Mouse (Mus musculus) kidney, postnatal 0 days (tissue): Measurements from ENCODE around the gene Cd96. TPM values are rescaled to one million over a fixed set of nuclear protein-coding genes. Genes with fewer than 3 reads are reported as not detected.

Experiments
- ATAC-seq: fragments of 200-750 bp; cut with Nextera tagmentation; replicated peaks from 2 replicates; pipeline ENCODE4 v1.8.0; 2017; ENCODE audit warnings: low read depth, moderate number of reproducible peaks, moderate TSS enrichment, moderate library complexity; ENCODE audit not compliant: low FRiP score
- DNase-seq: peaks from one replicate; pipeline ENCODE4 v3.0.0-alpha.2; 2016; ENCODE audit warnings: low spot score
- H3K27ac ChIP-seq: fragments of 300-500 bp; sonication (generic); 2 replicates; pipeline ENCODE4 v1.5.1; 2014; ENCODE audit warnings: mild to moderate bottlenecking
- H3K27me3 ChIP-seq: fragments of 300-500 bp; sonication (generic); 2 replicates; pipeline ENCODE4 v1.6.1; 2014; ENCODE audit warnings: low read length, mixed read lengths; ENCODE audit not compliant: insufficient read depth
- H3K36me3 ChIP-seq: fragments of 300-500 bp; sonication (generic); 2 replicates; pipeline ENCODE4 v1.6.1; 2014; ENCODE audit warnings: low read length, mixed read lengths; ENCODE audit not compliant: insufficient read depth
- H3K4me1 ChIP-seq: fragments of 300-500 bp; sonication (generic); replicated peaks from 2 replicates; pipeline ENCODE4 v1.6.1; 2014; ENCODE audit warnings: antibody characterized with exemption, low read length, mixed read lengths; ENCODE audit not compliant: insufficient read depth
- H3K4me2 ChIP-seq: fragments of 300-500 bp; sonication (generic); 2 replicates; pipeline ENCODE4 v1.6.1; 2014; ENCODE audit warnings: mild to moderate bottlenecking, low read length, moderate library complexity, mixed read lengths
- H3K4me3 ChIP-seq: fragments of 300-500 bp; sonication (generic); replicated peaks from 2 replicates; pipeline ENCODE4 v1.5.1; 2014; ENCODE audit warnings: low read depth, low read length
- H3K9ac ChIP-seq: fragments of 300-500 bp; sonication (generic); 2 replicates; pipeline ENCODE4 v1.6.1; 2014; ENCODE audit warnings: low read depth, low read length
- H3K9me3 ChIP-seq: fragments of 300-500 bp; sonication (generic); replicated peaks from 2 replicates; pipeline ENCODE4 v1.6.1; 2016; ENCODE audit warnings: low read length, inconsistent platforms, mixed read lengths
- CTCF ChIP-seq: IDR thresholded peaks from 2 replicates; pipeline ENCODE4 v1.5.1; 2016; ENCODE audit warnings: antibody characterized with exemption, low read depth, mild to moderate bottlenecking, moderate library complexity
- WGBS: fragments of 180-500 bp; shearing (Covaris S2); extraction: QIAGEN DNeasy Blood & Tissue Kit; methylation state at CpG from one replicate; pipeline ENCODE4 v1.1.7; 2014; 5-methylcytosine and 5-hydroxymethylcytosine counted together
- polyA plus RNA-seq: library from polyadenylated mRNA; unstranded; fragments of >200 nt; fragmentation: Nextera tagmentation; extraction: Ambion mirVana; gene quantifications from 2 replicates; pipeline ENCODE4 v1.2.1, GENCODE M21; 2015

The Cd96 gene
- polyA plus RNA-seq, 1 experiment from 2014 or later = not detected

DNA sequence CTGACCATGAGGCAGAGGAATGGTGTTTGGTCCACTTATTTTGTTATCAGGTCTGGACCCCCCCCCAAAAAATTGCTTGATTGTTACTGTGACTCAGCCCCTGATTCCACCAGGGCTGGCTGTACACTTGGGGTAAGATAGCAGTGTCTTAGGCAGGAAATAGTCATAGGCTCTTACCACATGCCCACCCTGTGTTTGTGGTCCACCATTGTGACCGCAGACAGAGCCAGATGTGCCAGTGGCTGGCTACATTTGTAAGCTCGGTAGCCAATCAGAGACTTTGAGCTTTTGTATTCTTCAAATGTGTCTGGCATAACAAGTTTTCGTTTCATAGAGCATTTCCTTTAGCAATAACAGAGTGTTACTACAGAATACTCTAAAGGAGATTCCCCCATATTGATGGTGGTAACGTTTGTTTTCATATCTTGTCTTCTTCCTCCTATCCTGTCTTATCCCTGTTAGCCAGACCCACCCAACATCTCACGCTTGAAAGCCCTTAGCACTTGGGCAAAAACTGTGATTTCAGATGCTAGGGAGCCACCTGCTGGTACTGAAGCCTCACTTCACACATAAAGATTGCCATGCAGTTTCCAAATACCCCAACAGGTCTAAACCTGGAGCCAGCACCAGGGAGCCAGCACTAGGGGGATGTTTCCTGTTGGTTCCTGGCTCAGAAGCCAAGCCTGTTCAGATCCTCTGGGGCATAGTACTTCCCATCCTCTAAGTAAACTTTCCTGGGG is 97.7 kb downstream of the Cd96 start:
- DNase-seq = peak; percentile 90
- Histone ChIP-seq H3K36me3 (no peaks in the 10 kb centered on the region), H3K4me1 (no peaks in the 10 kb centered on the region), H3K9ac (no peak overlapping the region), H3K4me2 (no peak overlapping the region), H3K27me3 (no peaks in the 10 kb centered on the region), H3K4me3 (no peak overlapping the region), H3K27ac (peak overlapping the region; percentile 27; the same call in 1 of the 2 replicates), H3K9me3 (no peaks in the 10 kb centered on the region)
- TF ChIP-seq CTCF = peak; percentile 91
- peak; percentile 80 for ATAC-seq
- WGBS = 47% methylated on average over 5 of the region's 5 CpGs

DNA sequence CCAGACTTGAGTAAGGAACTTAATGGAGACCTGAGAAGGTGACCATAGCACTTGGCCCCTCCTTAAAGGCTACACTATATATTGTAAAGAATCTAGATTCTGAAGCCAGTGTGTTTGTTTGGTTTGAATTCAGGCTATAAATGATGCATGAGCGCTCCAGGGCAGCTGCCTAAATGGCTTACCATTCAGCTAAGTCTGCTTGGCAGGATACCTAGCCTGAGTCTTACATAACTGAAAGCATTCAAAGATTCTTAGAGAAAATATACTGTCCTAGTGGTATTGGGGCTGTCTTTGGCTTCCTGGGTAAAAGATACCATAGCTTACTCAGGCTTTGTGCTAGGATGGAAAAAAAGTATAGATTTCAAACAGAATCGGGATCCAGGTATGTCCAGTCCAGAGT is 98.7 kb downstream of the Cd96 start:
- Histone ChIP-seq H3K27me3 (no peaks in the 10 kb centered on the region), H3K4me2 (no peak overlapping the region), H3K4me1 (no peaks in the 10 kb centered on the region), H3K36me3 (no peaks in the 10 kb centered on the region), H3K9ac (no peak overlapping the region), H3K27ac (no peak overlapping the region), H3K4me3 (no peak overlapping the region), H3K9me3 (no peaks in the 10 kb centered on the region)
- WGBS = 65% methylated on average over 2 of the region's 2 CpGs
- no peak for DNase-seq
- no peak for ATAC-seq
- TF ChIP-seq CTCF = no peak

DNA sequence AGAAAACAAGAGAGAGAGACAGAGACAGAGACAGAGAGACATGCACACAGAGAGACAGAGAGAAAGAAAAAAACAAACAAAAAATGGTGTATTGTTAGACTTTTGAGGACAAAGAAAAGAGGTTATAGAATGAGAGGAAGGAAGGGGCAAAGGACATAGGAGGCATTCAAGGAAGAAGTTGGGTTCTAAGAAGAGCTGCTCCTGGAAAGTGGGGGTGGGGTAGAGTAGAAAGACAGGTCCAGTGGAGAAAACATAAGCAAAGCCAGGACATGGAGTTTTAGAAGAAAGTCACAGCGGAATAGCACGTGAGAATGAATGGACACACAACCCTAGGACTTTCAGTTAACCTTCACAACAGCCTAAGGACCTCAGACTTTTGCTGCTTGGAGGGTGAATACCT is 99.7 kb downstream of the Cd96 start:
- Histone ChIP-seq H3K4me1 (no peaks in the 10 kb centered on the region), H3K4me2 (no peak overlapping the region), H3K36me3 (no peaks in the 10 kb centered on the region), H3K9me3 (no peaks in the 10 kb centered on the region), H3K9ac (no peak overlapping the region), H3K27ac (no peak overlapping the region), H3K27me3 (no peaks in the 10 kb centered on the region), H3K4me3 (no peak overlapping the region)
- no peak for TF ChIP-seq CTCF
- DNase-seq (no peak), ATAC-seq (no peak)
- WGBS = 60% methylated on average over 2 of the region's 2 CpGs

DNA sequence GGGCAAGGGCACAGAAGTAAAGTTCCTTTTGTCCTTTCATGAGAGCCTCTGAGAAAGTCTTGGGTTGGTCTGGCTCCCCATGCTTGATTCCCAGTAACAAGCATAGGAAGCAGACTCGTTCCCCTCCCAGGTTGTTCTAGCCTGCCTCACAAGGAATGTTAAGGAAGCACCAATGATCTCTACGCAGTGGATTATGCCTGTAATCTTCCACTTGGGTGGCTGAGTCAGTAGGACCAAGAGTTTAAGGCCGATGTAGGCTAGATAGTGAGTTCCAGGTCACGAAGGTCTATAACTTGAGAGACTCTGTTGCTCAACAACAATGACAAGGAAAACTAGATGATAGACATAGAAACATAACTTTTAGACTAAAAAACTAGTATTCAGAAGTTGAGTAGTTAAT is 100.3 kb downstream of the Cd96 start:
- no peak overlapping the region for H3K4me3 ChIP-seq
- no peaks in the 10 kb centered on the region for H3K4me1 ChIP-seq
- ATAC-seq = no peak
- H3K9me3 ChIP-seq = no peaks in the 10 kb centered on the region
- no peak overlapping the region for H3K27ac ChIP-seq
- H3K4me2 ChIP-seq = no peak overlapping the region
- no peaks in the 10 kb centered on the region for H3K36me3 ChIP-seq
- H3K27me3 ChIP-seq = no peaks in the 10 kb centered on the region
- 83% methylated on average over 4 of the region's 4 CpGs for WGBS
- no peak for DNase-seq
- no peak for TF ChIP-seq CTCF
- H3K9ac ChIP-seq = no peak overlapping the region

DNA sequence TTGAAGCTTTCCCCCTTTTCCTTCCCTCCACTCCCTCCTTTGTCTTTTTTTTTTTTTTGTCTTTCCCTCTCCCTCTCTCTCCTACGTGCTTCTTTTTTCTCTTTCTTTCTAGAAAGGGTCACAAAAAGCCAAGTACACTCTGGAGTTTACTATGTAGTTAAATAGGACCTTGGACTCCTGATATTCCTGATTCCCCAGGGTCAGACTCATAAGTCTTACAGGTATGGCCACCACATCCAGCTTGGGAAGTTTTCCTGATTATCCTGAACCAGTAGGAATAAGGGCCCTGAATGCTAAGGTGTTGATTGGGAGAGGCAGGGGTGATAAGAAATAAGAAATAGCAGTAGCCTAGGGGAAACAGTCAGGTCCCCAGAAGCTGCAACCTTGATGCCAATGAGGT is 100.7 kb downstream of the Cd96 start:
- no peak overlapping the region for H3K9ac ChIP-seq
- no peak overlapping the region for H3K4me2 ChIP-seq
- no peak for ATAC-seq
- H3K4me3 ChIP-seq = no peak overlapping the region
- no peaks in the 10 kb centered on the region for H3K4me1 ChIP-seq
- no peak for DNase-seq
- TF ChIP-seq CTCF = no peak
- no peaks in the 10 kb centered on the region for H3K36me3 ChIP-seq
- H3K27me3 ChIP-seq = no peaks in the 10 kb centered on the region
- H3K27ac ChIP-seq = no peak overlapping the region
- no peaks in the 10 kb centered on the region for H3K9me3 ChIP-seq
- WGBS = 58% methylated on average over 1 of the region's 1 CpGs

DNA sequence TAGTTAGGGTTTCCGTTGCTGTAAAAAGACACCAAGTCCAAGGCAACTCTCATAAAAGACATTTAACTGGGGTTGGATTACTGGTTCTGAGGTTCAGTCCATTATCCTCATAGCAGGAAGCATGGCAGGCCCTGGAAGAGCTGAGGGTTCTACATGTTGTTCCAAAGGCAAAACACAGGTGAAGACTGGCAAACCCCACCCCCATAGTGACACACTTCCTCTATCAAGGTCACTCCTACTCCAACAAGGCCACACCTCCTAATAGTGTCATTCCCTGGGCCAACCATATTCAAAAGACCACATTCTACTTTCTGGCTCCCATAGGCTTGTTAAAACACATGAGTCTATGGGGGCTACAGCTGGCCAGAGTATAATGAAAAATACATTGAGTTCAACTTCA is 108.4 kb downstream of the Cd96 start:
- ATAC-seq = no peak
- H3K4me2 ChIP-seq = no peak overlapping the region
- no peak overlapping the region for H3K27ac ChIP-seq
- H3K9me3 ChIP-seq = no peaks in the 10 kb centered on the region
- 46% methylated on average over 1 of the region's 1 CpGs for WGBS
- H3K4me3 ChIP-seq = no peak overlapping the region
- no peak for DNase-seq
- H3K4me1 ChIP-seq = 0 out of 2 replicates have a peak, but pooled peaks cover 3% of the 10 kb centered on the region
- no peaks in the 10 kb centered on the region for H3K36me3 ChIP-seq
- H3K27me3 ChIP-seq = no peaks in the 10 kb centered on the region
- H3K9ac ChIP-seq = no peak overlapping the region
- TF ChIP-seq CTCF = no peak

DNA sequence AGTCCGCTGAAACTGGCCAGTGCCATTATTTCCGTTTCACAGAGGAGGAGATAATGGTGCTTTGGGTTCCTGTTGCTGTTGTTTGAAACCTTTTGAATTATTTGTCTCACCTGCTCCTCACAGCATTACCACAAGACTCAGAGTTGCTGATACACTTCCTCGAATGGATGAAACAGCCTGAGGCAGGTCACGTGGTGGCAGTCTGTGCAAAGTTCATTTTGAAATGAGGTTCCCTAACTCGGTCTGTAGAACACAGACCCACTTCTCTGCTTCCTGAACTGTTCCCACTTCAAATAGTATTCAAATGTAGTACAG is 109.2 kb downstream of the Cd96 start:
- Histone ChIP-seq H3K4me2 (peak overlapping the region; percentile 80), H3K36me3 (no peaks in the 10 kb centered on the region), H3K27me3 (no peaks in the 10 kb centered on the region), H3K27ac (peak overlapping the region; percentile 55), H3K4me3 (peak overlapping the region; percentile 43), H3K4me1 (0 out of 2 replicates have a peak, but pooled peaks cover 3% of the 10 kb centered on the region), H3K9me3 (no peaks in the 10 kb centered on the region), H3K9ac (peak overlapping the region; percentile 56; the same call in 1 of the 2 replicates)
- DNase-seq (no peak), ATAC-seq (no peak)
- WGBS = 10% methylated on average over 5 of the region's 5 CpGs
- no peak for TF ChIP-seq CTCF
